Mouse (Mus musculus) gonadal fat pad, adult 2 months (tissue): ENCODE measurements at regions not wholly inside any gene's neighbourhood (a gene's known extent, or its start where the extent isn't known, plus 50 kb on each side); places are given as distances from the start of the nearest gene placed in this dataset.

Experiments
- DNase-seq: peaks from one replicate; pipeline ENCODE4 v3.0.0-alpha.2; 2012; ENCODE audit warnings: low read depth

- DNase-seq = no peak
Observed at GRCm38 (mm10) chr12:25338771-25339170, 241.8 kb upstream of the Id2 start.

- DNase-seq = no peak
Observed at GRCm38 (mm10) chr12:25335930-25336329, 239.0 kb upstream of the Id2 start.

- no peak for DNase-seq
Observed at GRCm38 (mm10) chr12:25335069-25335468, 238.1 kb upstream of the Id2 start.

DNA sequence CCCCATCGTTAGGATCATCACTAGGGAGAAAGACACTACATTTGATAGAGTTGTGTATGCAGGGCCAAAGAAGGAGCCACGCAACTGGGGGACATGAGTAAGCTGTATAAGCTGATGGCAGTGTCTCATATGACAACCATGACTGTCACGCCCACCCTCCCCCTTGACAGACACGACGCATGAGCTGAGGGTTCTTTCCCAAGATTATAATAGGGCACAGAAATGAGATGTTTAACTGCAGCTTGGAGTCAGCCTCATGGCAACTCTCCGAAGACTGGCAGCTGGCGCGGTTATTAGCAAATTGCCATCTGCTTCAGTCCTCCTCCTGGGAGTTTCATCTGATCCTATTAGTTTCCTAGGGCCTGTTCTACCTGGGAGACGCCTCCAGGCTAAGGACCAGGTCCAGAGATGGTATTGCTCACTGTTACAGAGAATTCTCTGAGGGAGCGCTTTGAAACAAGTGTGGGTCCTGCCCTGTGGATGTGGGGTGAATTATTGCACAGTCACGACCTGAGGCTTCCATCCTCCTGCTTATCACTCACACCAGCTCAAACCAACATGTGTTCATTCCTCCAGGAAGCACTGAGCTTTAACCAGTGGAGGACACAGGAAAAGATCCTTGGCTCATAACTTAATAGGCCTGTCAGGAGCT is 235.6 kb upstream of the Id2 start:
- DNase-seq = no peak

- DNase-seq = no peak
Observed at GRCm38 (mm10) chr12:25330004-25330708, 233.2 kb upstream of the Id2 start.

DNA sequence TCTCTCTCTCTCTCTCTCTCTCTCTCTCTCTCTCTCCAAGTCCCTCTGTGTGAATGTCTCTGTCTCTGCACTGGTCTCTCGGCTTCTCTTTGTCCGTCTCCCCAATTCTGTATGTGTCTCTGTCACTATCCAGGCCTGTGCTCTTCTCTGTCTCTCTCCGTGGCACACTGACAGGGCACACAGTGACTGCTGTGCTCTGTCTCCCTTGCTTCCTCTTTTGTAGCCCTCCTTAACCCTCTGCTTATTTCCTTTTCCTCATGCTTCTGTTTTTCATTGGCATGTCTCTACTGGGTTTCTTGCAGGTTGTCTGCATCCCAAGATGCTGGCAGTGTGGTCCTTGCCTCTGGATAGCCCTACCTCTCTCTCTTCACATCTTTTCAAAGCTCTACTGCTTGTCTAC is 229.0 kb upstream of the Id2 start:
- DNase-seq = no peak

GRCm38 (mm10) chr12:25323171-25323570 is 226.2 kb upstream of the Id2 start:
- no peak for DNase-seq

GRCm38 (mm10) chr12:25320262-25320767 is 223.4 kb upstream of the Id2 start:
- DNase-seq = no peak

GRCm38 (mm10) chr12:25319846-25320245 is 222.9 kb upstream of the Id2 start:
- no peak for DNase-seq

GRCm38 (mm10) chr12:25318072-25318671 is 221.2 kb upstream of the Id2 start:
- DNase-seq = no peak

- DNase-seq = no peak
Observed at GRCm38 (mm10) chr12:25315969-25316368, 219.0 kb upstream of the Id2 start.

GRCm38 (mm10) chr12:25313212-25313611 is 216.3 kb upstream of the Id2 start:
- no peak for DNase-seq

DNA sequence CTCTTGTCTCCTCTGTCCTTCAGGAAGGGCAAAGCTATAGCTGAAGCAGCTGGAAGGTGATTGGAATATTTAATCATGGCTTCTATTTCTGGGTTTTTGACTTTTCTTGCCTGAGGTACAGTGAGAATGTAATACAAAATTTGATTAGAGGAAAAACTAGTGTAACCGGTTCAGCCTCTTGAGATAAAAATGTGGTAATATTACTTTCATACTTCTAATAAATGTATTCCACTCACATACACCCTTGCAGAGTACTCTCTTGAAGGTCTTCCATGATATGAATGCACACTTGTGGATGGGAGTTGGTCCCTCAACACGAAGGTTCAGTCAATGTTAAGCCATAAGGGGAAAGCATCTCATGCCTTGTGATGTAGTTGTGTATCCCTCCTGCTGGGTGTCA is 215.4 kb upstream of the Id2 start:
- DNase-seq = no peak

- peak; percentile 47 for DNase-seq
Observed at GRCm38 (mm10) chr12:25311728-25312127, 214.8 kb upstream of the Id2 start.

- peak; percentile 40 for DNase-seq
Observed at GRCm38 (mm10) chr12:25310293-25310946, 213.5 kb upstream of the Id2 start.

GRCm38 (mm10) chr12:25309234-25309633 is 212.3 kb upstream of the Id2 start:
- DNase-seq = no peak

- no peak for DNase-seq
Observed at GRCm38 (mm10) chr12:25305764-25306653, 209.1 kb upstream of the Id2 start.

- no peak for DNase-seq
Observed at GRCm38 (mm10) chr12:25304820-25305511, 208.0 kb upstream of the Id2 start.

DNA sequence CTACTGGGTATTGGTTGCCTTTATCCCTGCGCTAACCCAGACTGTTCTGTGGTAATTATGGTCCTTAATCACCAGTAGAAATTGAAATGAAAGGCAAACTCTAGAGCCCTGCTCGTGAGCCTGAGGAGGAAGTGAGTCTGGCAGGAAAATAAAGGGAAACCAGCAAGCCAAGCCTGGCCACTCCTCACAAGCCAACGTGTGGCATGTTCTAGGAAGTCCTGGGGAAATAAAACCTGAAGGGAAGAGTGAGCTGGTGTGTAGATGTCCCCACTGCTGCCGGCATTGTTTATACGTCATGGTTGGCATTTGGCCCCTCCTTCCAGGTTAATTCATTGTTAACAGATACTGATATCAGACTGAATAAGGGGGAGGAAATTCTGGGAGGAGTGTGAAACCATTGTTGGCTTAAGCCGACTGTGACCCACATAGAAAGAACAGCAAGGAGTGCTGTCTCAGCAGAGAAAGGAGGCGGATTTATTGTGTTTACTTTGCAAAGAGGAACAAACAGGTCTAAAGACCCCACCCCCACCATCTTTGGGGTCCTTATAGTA is 206.6 kb upstream of the Id2 start:
- DNase-seq = no peak

- DNase-seq = no peak
Observed at GRCm38 (mm10) chr12:25300804-25301390, 204.0 kb upstream of the Id2 start.
